Mouse (Mus musculus) layer of hippocampus, adult 9-11 months (tissue): ENCODE data around the gene D630045J12Rik.

ENCODE experiments used
- DNase-seq: peaks from one replicate; pipeline ENCODE4 v3.0.0; 2022

D630045J12Rik gene

GRCm38 (mm10) chr6:38129883-38130282 is 123.9 kb downstream of the D630045J12Rik start:
- no peak for DNase-seq

GRCm38 (mm10) chr6:38128115-38128514 is 125.7 kb downstream of the D630045J12Rik start:
- peak; percentile 62 for DNase-seq

GRCm38 (mm10) chr6:38125462-38125861 is 128.3 kb downstream of the D630045J12Rik start:
- no peak for DNase-seq

GRCm38 (mm10) chr6:38124882-38125281 is 128.9 kb downstream of the D630045J12Rik start:
- DNase-seq, result no peak

- no peak for DNase-seq
These were observed 129.5 kb downstream of the D630045J12Rik start, which contains the start of gene Atp6v0a4 for GRCm38 (mm10) chr6:38124207-38124835. Atp6v0a4 (minus strand) TSS chr6:38124586.

- no peak for DNase-seq
These were observed 130.2 kb downstream of the D630045J12Rik start for GRCm38 (mm10) chr6:38123471-38124206.

GRCm38 (mm10) chr6:38122791-38123190 is 131.0 kb downstream of the D630045J12Rik start:
- no peak for DNase-seq

GRCm38 (mm10) chr6:38121843-38122242 is 132.0 kb downstream of the D630045J12Rik start:
- DNase-seq, result no peak

GRCm38 (mm10) chr6:38120681-38121371 is 133.0 kb downstream of the D630045J12Rik start:
- no peak for DNase-seq

- no peak for DNase-seq
These were observed 135.5 kb downstream of the D630045J12Rik start for GRCm38 (mm10) chr6:38118341-38118740.

- peak; percentile 80 for DNase-seq
These were observed 137.6 kb downstream of the D630045J12Rik start for GRCm38 (mm10) chr6:38116107-38116770.

GRCm38 (mm10) chr6:38110859-38111258 is 142.9 kb downstream of the D630045J12Rik start:
- DNase-seq, result no peak

- no peak for DNase-seq
These were observed 143.9 kb downstream of the D630045J12Rik start for GRCm38 (mm10) chr6:38109871-38110270.

- DNase-seq, result no peak
These were observed 144.5 kb downstream of the D630045J12Rik start, which contains the start of gene Tmem213 for GRCm38 (mm10) chr6:38109160-38109795. Tmem213 (plus strand) TSS chr6:38109255.

- no peak for DNase-seq
These were observed 145.4 kb downstream of the D630045J12Rik start for GRCm38 (mm10) chr6:38108449-38108848.

- DNase-seq, result no peak
These were observed 147.9 kb downstream of the D630045J12Rik start for GRCm38 (mm10) chr6:38105924-38106323.

GRCm38 (mm10) chr6:38103775-38104174 is 150.0 kb downstream of the D630045J12Rik start:
- DNase-seq, result no peak

GRCm38 (mm10) chr6:38102216-38102795 is 151.5 kb downstream of the D630045J12Rik start:
- DNase-seq, result no peak

- no peak for DNase-seq
These were observed 156.8 kb downstream of the D630045J12Rik start for GRCm38 (mm10) chr6:38096961-38097370.

GRCm38 (mm10) chr6:38094701-38095100 is 159.1 kb downstream of the D630045J12Rik start:
- DNase-seq, result no peak

GRCm38 (mm10) chr6:38092539-38092938 is 161.3 kb downstream of the D630045J12Rik start:
- no peak for DNase-seq
